Mouse (Mus musculus): Measurements from ENCODE around the gene Tnfrsf1b. TPM values are rescaled to one million over a fixed set of nuclear protein-coding genes. Genes with fewer than 3 reads are reported as not detected.
A peak's percentile ranks its signal among the peaks of the same experiment; 100 is the strongest.
"Not testable (repeated sequence)": the region's sequence is repeated elsewhere in the genome, so short reads cannot be mapped to it uniquely, and the experiment has no call there.

Tnfrsf1b gene
- total RNA-seq, 1 experiment from 2014 or later: 7.2 TPM

GRCm38 (mm10) chr4:145188561-145188960 lies 58.1 kb downstream of the Tnfrsf1b start:
- no peak for DNase-seq

DNA sequence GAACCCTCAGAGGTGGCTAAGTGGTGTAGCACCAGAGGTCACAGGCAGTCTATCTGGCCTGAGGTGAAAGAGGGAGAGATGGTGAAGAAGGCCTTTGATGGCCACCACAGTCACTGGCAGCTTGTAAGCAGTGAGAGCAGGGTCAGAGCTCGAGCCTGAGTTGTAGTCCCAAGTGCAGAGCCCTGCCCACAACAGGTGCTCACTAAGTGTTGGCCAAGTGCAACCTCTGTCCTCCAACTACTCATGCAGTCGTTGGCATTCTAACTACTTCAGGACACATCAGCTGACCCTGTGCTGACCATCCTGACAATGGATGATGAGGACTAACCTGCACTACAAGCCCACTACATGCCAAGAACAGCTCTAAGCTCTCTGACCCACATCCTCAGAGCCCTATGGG lies 59.1 kb downstream of the Tnfrsf1b start:
- no peak for DNase-seq

DNA sequence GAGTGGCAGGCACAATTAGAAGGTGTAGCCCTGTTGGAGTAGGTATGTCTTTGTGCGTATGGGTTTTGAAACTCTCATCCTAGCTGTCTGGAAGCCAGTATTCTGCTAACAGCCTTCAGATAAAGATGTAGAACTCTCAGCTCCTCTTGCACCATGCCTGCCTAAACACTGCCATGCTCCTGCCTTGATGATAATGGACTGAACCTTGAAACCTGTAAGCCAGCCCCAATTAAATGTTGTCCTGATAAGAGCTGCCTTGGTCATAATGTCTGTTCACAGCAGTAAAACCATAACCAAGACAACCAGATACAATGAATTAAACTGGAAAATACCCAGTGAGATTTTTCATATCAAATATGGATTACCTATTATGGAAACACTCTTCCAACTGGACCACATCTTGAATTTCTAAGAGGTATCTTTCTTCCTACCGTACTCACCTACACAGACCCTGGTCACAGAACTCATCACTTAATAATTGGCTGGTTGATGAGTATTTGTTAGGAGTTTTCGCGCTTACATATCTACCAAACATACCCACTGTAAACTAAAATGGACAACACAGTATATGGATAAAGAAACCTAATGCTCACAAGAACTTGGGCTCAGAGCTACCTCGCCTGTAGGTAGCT lies 67.6 kb downstream of the Tnfrsf1b start:
- no peak for DNase-seq

DNA sequence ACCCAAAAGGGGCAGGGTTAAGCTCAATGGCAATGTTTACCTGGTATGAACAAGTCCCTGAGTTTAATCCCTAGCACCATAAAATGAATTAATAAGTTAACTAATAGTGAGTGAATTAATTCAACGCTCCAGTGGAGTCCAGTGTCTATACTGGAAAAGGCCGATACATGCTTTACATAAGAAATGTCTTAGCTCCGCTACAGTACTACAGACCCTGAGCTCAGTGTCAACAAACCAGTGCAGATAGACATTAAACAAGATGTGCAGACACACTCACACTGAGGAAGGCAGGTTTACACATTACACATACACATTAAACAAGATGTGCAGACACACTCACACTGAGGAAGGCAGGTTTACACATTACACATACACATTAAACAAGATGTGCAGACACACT lies 81.1 kb downstream of the Tnfrsf1b start:
- DNase-seq: not testable (repeated sequence)

GRCm38 (mm10) chr4:145164111-145164510 lies 82.6 kb downstream of the Tnfrsf1b start:
- peak; percentile 65 for DNase-seq

Other genes starting within 250 kb of the Tnfrsf1b start
- gene Vps13d, start 51.9 kb downstream of the Tnfrsf1b start, total RNA-seq (2021): 63.1 and 73.1 TPM in 2 replicates
- 0.29 and 0.43 TPM in 2 replicates for gene Tnfrsf8, start 68.3 kb upstream of the Tnfrsf1b start, total RNA-seq (2021)